Comparison of ENCODE assay signal across 8 mouse cellular contexts in the genomic region with DNA sequence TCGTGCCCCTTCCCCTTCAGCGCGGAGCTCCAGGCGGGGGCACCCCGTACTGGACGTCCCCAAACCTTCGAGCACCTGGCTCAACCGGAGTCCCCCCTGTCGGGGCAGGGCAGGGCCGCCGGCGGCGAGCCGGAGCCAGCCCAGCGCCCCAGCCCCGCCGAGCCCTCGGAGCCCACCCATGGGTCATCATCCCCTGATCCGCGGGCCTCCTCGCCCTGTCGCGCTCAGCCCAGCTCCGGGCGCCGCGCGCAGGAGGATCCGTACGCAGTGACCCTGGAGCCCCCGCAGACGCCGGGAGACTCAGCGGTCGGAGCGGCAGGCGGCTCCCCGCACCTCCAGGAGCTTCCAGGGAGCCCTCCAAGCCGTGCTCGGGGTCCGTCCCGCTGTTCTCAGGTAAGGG. TPM values are rescaled to one million over a fixed set of nuclear protein-coding genes. Genes with fewer than 3 reads are reported as not detected.
A peak's percentile ranks its signal among the peaks of the same experiment; 100 is the strongest.
DNase-seq lines count a peak whose midpoint lies in the region; ATAC-seq and TF ChIP-seq lines count a peak whose summit lies in the region.

A gene (plus strand): TSS at position 259 of the 400 bp plus-strand sequence.

- H3K9me3 ChIP-seq in heart, embryonic 11.5 days (replicated peaks; ENCODE audit: control insufficient read depth, low read length): no peaks in the 10 kb centered on the region
- H3K9me3 ChIP-seq in CH12.LX (replicated peaks; ENCODE audit: low read length): peaks cover 10% of the 10 kb centered on the region
- no peaks in the 10 kb centered on the region for H3K9me3 ChIP-seq in hindbrain, embryonic 16.5 days (ENCODE audit: control insufficient read depth, low read length)
- no peaks in the 10 kb centered on the region for H3K9me3 ChIP-seq in midbrain, embryonic 10.5 days (replicated peaks)

- no peaks in the 10 kb centered on the region for H3K36me3 ChIP-seq in heart, embryonic 11.5 days (ENCODE audit: control insufficient read depth, insufficient read depth, low read length)
- H3K36me3 ChIP-seq in CH12.LX (replicated peaks in 1 of 2; ENCODE audit: control insufficient read depth in 1 of 2, insufficient read depth in 1 of 2, low read length in 1 of 2): no peaks in the 10 kb centered on the region
- H3K36me3 ChIP-seq in hindbrain, embryonic 16.5 days (ENCODE audit: control insufficient read depth, insufficient read depth, low read length): no peaks in the 10 kb centered on the region
- H3K36me3 ChIP-seq in midbrain, embryonic 10.5 days: no peaks in the 10 kb centered on the region

- no peak for TF ChIP-seq CTCF in CH12.LX (conservative IDR thresholded peaks at IDR 0.05 in 1 of 2, IDR thresholded peaks at IDR 0.05 in 1 of 2; ENCODE audit: low read depth in 2 of 2, low read length in 2 of 2)
- TF ChIP-seq CTCF in cortical plate, adult 2 months (IDR thresholded peaks at IDR 0.05; ENCODE audit: extremely low read depth, insufficient read depth, low read length): no peak

- no peaks in the 10 kb centered on the region for H3K79me2 ChIP-seq in CH12.LX (replicated peaks; ENCODE audit: control insufficient read depth, extremely low read depth, insufficient read depth, poor library complexity, severe bottlenecking)

- whole genome bisulfite sequencing in heart, embryonic 11.5 days (ENCODE audit: insufficient replicate concordance): 3% methylated on average over 40 of the region's 42 CpGs
- WGBS in hindbrain, embryonic 16.5 days: under 1% methylated on average over 35 of the region's 42 CpGs
- WGBS in midbrain, embryonic 10.5 days: 2% methylated on average over 42 of the region's 42 CpGs

- peak within 1 kb of the TSS; percentile 97 for H3K4me2 ChIP-seq in heart, embryonic 11.5 days
- peak within 1 kb of the TSS; percentile 39; the same call in 1 of the 2 replicates for H3K4me2 ChIP-seq in CH12.LX (ENCODE audit: insufficient read depth, low read depth, poor library complexity, severe bottlenecking)
- peak within 1 kb of the TSS; percentile 88 for H3K4me2 ChIP-seq in hindbrain, embryonic 16.5 days (ENCODE audit: low read length)

- peak within 1 kb of the TSS; percentile 28; the same call in 1 of the 2 replicates for H3K9ac ChIP-seq in heart, embryonic 11.5 days (ENCODE audit: low read depth, low read length)
- H3K9ac ChIP-seq in CH12.LX (ENCODE audit: insufficient read depth, low read depth): no peak within 1 kb of the TSS
- H3K9ac ChIP-seq in hindbrain, embryonic 16.5 days (ENCODE audit: low read depth, low read length): peak within 1 kb of the TSS; percentile 64

- no peak for TF ChIP-seq POLR2A in CH12.LX (IDR thresholded peaks at IDR 0.05; ENCODE audit: low read depth, low read length)
- TF ChIP-seq POLR2A in cortical plate, adult 2 months (IDR thresholded peaks at IDR 0.05; ENCODE audit: extremely low read depth, insufficient read depth, low read length): no peak

- no peak for DNase-seq in heart, adult 8-10 months (ENCODE audit: low spot score)
- DNase-seq in CH12.LX (ENCODE audit: extremely low read depth): no peak
- DNase-seq in midbrain, embryonic 10.5 days (ENCODE audit: low spot score): peak; percentile 30
- DNase-seq in spleen, postnatal 10 days (ENCODE audit: low spot score in 2 of 2): no peak

- TF ChIP-seq RAD21 in CH12.LX (IDR thresholded peaks at IDR 0.05; ENCODE audit: low read depth, low read length): no peak

- H3K4me1 ChIP-seq in heart, embryonic 11.5 days (ENCODE audit: control insufficient read depth, insufficient read depth, low read length): peaks cover 7% of the 10 kb centered on the region
- H3K4me1 ChIP-seq in CH12.LX (ENCODE audit: control insufficient read depth in 1 of 2, insufficient read depth in 2 of 2): peaks cover 0 to 3% of the 10 kb centered on the region in 2 experiments; a peak in 1 of 4 replicates
- H3K4me1 ChIP-seq in cortical plate, adult 2 months (ENCODE audit: control insufficient read depth, insufficient read depth, low read length): 0 out of 2 replicates have a peak, but pooled peaks cover 2% of the 10 kb centered on the region
- peaks cover 11% of the 10 kb centered on the region for H3K4me1 ChIP-seq in hindbrain, embryonic 16.5 days (ENCODE audit: control insufficient read depth, insufficient read depth, low read depth, low read length)
- H3K4me1 ChIP-seq in midbrain, embryonic 10.5 days: peaks cover 16% of the 10 kb centered on the region

- H3K27me3 ChIP-seq in heart, embryonic 11.5 days (ENCODE audit: control insufficient read depth, insufficient read depth, low read length): peaks cover 62% of the 10 kb centered on the region
- H3K27me3 ChIP-seq in CH12.LX (replicated peaks): peaks cover 50% of the 10 kb centered on the region
- H3K27me3 ChIP-seq in hindbrain, embryonic 16.5 days (replicated peaks; ENCODE audit: control insufficient read depth, insufficient read depth, low read length): peaks cover 28% of the 10 kb centered on the region
- peaks cover 85% of the 10 kb centered on the region for H3K27me3 ChIP-seq in midbrain, embryonic 10.5 days (ENCODE audit: low read depth, poor library complexity, severe bottlenecking)

- H3K27ac ChIP-seq in heart, embryonic 11.5 days (ENCODE audit: low read depth, low read length): no peak within 1 kb of the TSS
- H3K27ac ChIP-seq in CH12.LX (ENCODE audit: insufficient read depth, low read depth): no peak within 1 kb of the TSS
- H3K27ac ChIP-seq in cortical plate, adult 2 months (ENCODE audit: insufficient read depth, low read length): peak within 1 kb of the TSS; percentile 43; the same call in 1 of the 2 replicates
- no peak within 1 kb of the TSS for H3K27ac ChIP-seq in hindbrain, embryonic 16.5 days (ENCODE audit: low read depth, low read length)
- peak within 1 kb of the TSS; percentile 46; the same call in 1 of the 2 replicates for H3K27ac ChIP-seq in midbrain, embryonic 10.5 days (replicated peaks)

- peak within 1 kb of the TSS; percentile 55 for H3K4me3 ChIP-seq in heart, embryonic 11.5 days (ENCODE audit: low read depth, low read length)
- H3K4me3 ChIP-seq in CH12.LX (replicated peaks in 1 of 3; ENCODE audit: low read depth in 2 of 3, low read length in 2 of 3, poor library complexity in 1 of 3): peak within 1 kb of the TSS in 1 of 3 experiments; percentile 31
- H3K4me3 ChIP-seq in cortical plate, adult 2 months (ENCODE audit: insufficient read depth, low read length): peak within 1 kb of the TSS; percentile 79
- peak within 1 kb of the TSS; percentile 50 for H3K4me3 ChIP-seq in hindbrain, embryonic 16.5 days (ENCODE audit: low read length)
- H3K4me3 ChIP-seq in midbrain, embryonic 10.5 days: peak within 1 kb of the TSS; percentile 64

- ATAC-seq in heart, embryonic 11.5 days (replicated peaks; ENCODE audit: insufficient number of reproducible peaks, low FRiP score, low TSS enrichment): no peak
- peak; percentile 5 for ATAC-seq in hindbrain, embryonic 16.5 days
- no peak for ATAC-seq in granulocyte monocyte progenitor cell, adult 5-6 weeks (replicated peaks; ENCODE audit: poor library complexity, severe bottlenecking)

- TF ChIP-seq EP300 in CH12.LX (IDR thresholded peaks at IDR 0.05; ENCODE audit: low read length): no peak

- in situ Hi-C loops in CH12.LX (cut with MboI; ENCODE audit: low pct_ligation_motif_present, low pct_unique_long_range_greater_than_20kb, low sequenced_read_pairs): no loop called here

- dilution Hi-C loops in CH12.LX (cut with MboI; ENCODE audit: extremely low pct_ligation_motif_present, extremely low pct_unique_long_range_greater_than_20kb, low sequenced_read_pairs): no loop called here

TF ChIP-seq in CH12.LX, 34 proteins besides CTCF, POLR2A, EP300 and RAD21:
- TF ChIP-seq KAT2A (IDR thresholded peaks at IDR 0.05; ENCODE audit: insufficient replicate concordance, low read length): no peak
- no peak for TF ChIP-seq SMC3 (IDR thresholded peaks at IDR 0.05; ENCODE audit: low read depth, low read length)
- TF ChIP-seq ZNF384 (IDR thresholded peaks at IDR 0.05; ENCODE audit: low read depth, low read length): no peak
- TF ChIP-seq MEF2A (IDR thresholded peaks at IDR 0.05; ENCODE audit: borderline replicate concordance, low read depth, low read length): no peak
- no peak for TF ChIP-seq TCF12 (IDR thresholded peaks at IDR 0.05; ENCODE audit: low read depth, low read length)
- no peak for TF ChIP-seq JUND (conservative IDR thresholded peaks at IDR 0.05; ENCODE audit: low read depth, low read length)
- no peak for TF ChIP-seq ETS1 (conservative IDR thresholded peaks at IDR 0.05; ENCODE audit: low read depth, low read length)
- no peak for TF ChIP-seq POLR2AphosphoS2 (IDR thresholded peaks at IDR 0.05; ENCODE audit: low read depth, low read length)
- TF ChIP-seq BHLHE40 (IDR thresholded peaks at IDR 0.05; ENCODE audit: low read depth, low read length): no peak
- TF ChIP-seq TBP (conservative IDR thresholded peaks at IDR 0.05; ENCODE audit: low read depth, low read length): no peak

RNA-seq across cellular contexts. Expression of the gene that starts here (rescaled TPM):
- 0.10 and 0.16 TPM in 2 replicates for polyA plus RNA-seq in heart, embryonic 11.5 days (2014; fragmentation: Nextera tagmentation; extraction: Ambion mirVana)
- total RNA-seq in heart, adult 8-10 months (2022): 10 to 100 TPM in 1 of 4 experiments, 1 to 10 TPM in 3; 4.2 to 11.3 (median 6.2) TPM
- total RNA-seq in CH12.LX (2012; rRNA removed): not detected in 2 replicates
- not detected in 2 replicates for total RNA-seq in CH12.LX (2014; rRNA removed)
- polyA plus RNA-seq in CH12.LX (2012; ENCODE audit: insufficient read length, low read depth): not detected in 2 replicates
- 44.3 and 78.6 TPM in 2 replicates for polyA plus RNA-seq in cortical plate, adult 2 months (2012; rRNA removed)
- 4.0 and 4.1 TPM in 2 replicates for polyA plus RNA-seq in hindbrain, embryonic 16.5 days (2015; fragmentation: Nextera tagmentation; extraction: Ambion mirVana)
- 0.09 and 0.32 TPM in 2 replicates for polyA plus RNA-seq in midbrain, embryonic 10.5 days (2016; fragmentation: Nextera tagmentation; extraction: Ambion mirVana)
- total RNA-seq in granulocyte monocyte progenitor cell, adult 5-6 weeks (2014; fragmentation: Nextera tagmentation): not detected in 2 replicates
- 0.22 TPM in 1 of 2 replicates, not detected in the other for total RNA-seq in granulocyte monocyte progenitor cell, adult 5-6 weeks (2017)

Comparison
In these comparisons a context has a peak if more than half of its experiments do, and no peak if none do; other contexts are left out.
1. RNA of the gene that starts here (total RNA-seq): 4.2 to 11.3 TPM in heart, adult 8-10 months; not detected in CH12.LX and 0.22 TPM in granulocyte monocyte progenitor cell, adult 5-6 weeks; every median in the first group is over 4 times any median in the second.
2. Peak in DNase-seq, H3K4me3 ChIP-seq and H3K27ac ChIP-seq in midbrain, embryonic 10.5 days; RNA of the gene not detected or under 1 TPM.
3. H3K4me2 ChIP-seq: peak in every context shown above with its lines; median percentile 97 in heart, embryonic 11.5 days; 88 in hindbrain, embryonic 16.5 days; 39 in CH12.LX.